8 mouse cellular contexts compared by ENCODE assay signal in genomic region chr6:71632829-71633662, GRCm38 (mm10). TPM values are rescaled to one million over a fixed set of nuclear protein-coding genes. Genes with fewer than 3 reads are reported as not detected.
DNase-seq lines count a peak whose midpoint lies in the region; ATAC-seq lines count a peak whose summit lies in the region.

TSS of gene Kdm3a (minus strand) at chr6:71632990.

- under 1% methylated on average over 63 of the region's 63 CpGs for WGBS in heart, embryonic 10.5 days
- under 1% methylated on average over 63 of the region's 63 CpGs for WGBS in kidney, embryonic 15.5 days

- no peaks in the 10 kb centered on the region for H3K9me3 ChIP-seq in heart, embryonic 10.5 days
- H3K9me3 ChIP-seq in kidney, embryonic 15.5 days (replicated peaks), result no peaks in the 10 kb centered on the region

- peaks cover 6% of the 10 kb centered on the region; the same call in 1 of the 2 replicates for H3K4me1 ChIP-seq in heart, embryonic 10.5 days
- H3K4me1 ChIP-seq in kidney, embryonic 15.5 days, result peaks cover 15% of the 10 kb centered on the region

- peak; percentile 92 for ATAC-seq in erythroblast, adult 5-6 weeks (replicated peaks; ENCODE audit: low FRiP score, poor library complexity, severe bottlenecking)
- ATAC-seq in kidney, embryonic 15.5 days (replicated peaks; ENCODE audit: low FRiP score), result peak; percentile 97
- peak; percentile 92 for ATAC-seq in monocyte, adult 5-6 weeks (replicated peaks; ENCODE audit: insufficient number of reproducible peaks, low FRiP score, low TSS enrichment, poor library complexity, severe bottlenecking)

- peak; percentile 99 for DNase-seq in B cell, adult 2 months
- DNase-seq in brain, adult 2 months (ENCODE audit: low read depth, low spot score), result peak; percentile 100
- peak; percentile 99 for DNase-seq in heart, embryonic 10.5 days (ENCODE audit: low spot score)
- peak; percentile 99 for DNase-seq in liver
- peak; percentile 98 to 99 for DNase-seq in spleen, postnatal 4 days (ENCODE audit: low spot score in 2 of 2)

- H3K4me2 ChIP-seq in kidney, embryonic 15.5 days, result peak within 1 kb of the TSS; percentile 78

- H3K36me3 ChIP-seq in heart, embryonic 10.5 days, result peaks cover 18% of the 10 kb centered on the region
- H3K36me3 ChIP-seq in kidney, embryonic 15.5 days, result peaks cover 19% of the 10 kb centered on the region

- H3K9ac ChIP-seq in kidney, embryonic 15.5 days, result peak within 1 kb of the TSS; percentile 90

- peak within 1 kb of the TSS; percentile 94 for H3K27ac ChIP-seq in heart, embryonic 10.5 days
- H3K27ac ChIP-seq in kidney, embryonic 15.5 days, result peak within 1 kb of the TSS; percentile 100

- H3K27me3 ChIP-seq in heart, embryonic 10.5 days (ENCODE audit: insufficient read depth, poor library complexity, severe bottlenecking), result peaks cover 9% of the 10 kb centered on the region; the same call in 1 of the 2 replicates
- peaks cover 6% of the 10 kb centered on the region; the same call in 1 of the 2 replicates for H3K27me3 ChIP-seq in kidney, embryonic 15.5 days

- peak within 1 kb of the TSS; percentile 87 for H3K4me3 ChIP-seq in heart, embryonic 10.5 days
- H3K4me3 ChIP-seq in kidney, embryonic 15.5 days (replicated peaks), result peak within 1 kb of the TSS; percentile 91

RNA-seq across cellular contexts. Expression of gene Kdm3a, which starts in this region (rescaled TPM):
- total RNA-seq in erythroblast, adult 5-6 weeks (2015; ENCODE audit: low replicate concordance), result 64.6 and 90.1 TPM in 2 replicates
- total RNA-seq in erythroblast, adult 5-6 weeks (2017; ENCODE audit: low replicate concordance), result 85.6 and 117 TPM in 2 replicates
- 42.8 and 43.9 TPM in 2 replicates for polyA plus RNA-seq in heart, embryonic 10.5 days (2016; fragmentation: Nextera tagmentation; extraction: Ambion mirVana)
- polyA plus RNA-seq in kidney, embryonic 15.5 days (2015; fragmentation: Nextera tagmentation; extraction: Ambion mirVana), result 47.3 and 51.7 TPM in 2 replicates
- 77.8 to 102 TPM (median 93.9 TPM) in 3 replicates for total RNA-seq in monocyte, adult 5-6 weeks (2017)

Comparison
In these comparisons a context has a peak if more than half of its experiments do, and no peak if none do; other contexts are left out.
1. Peak in every context shown above with its lines: DNase-seq, ATAC-seq, H3K4me3 ChIP-seq and H3K27ac ChIP-seq.